Mouse (Mus musculus) MEL (cell line): ENCODE measurements at regions not wholly inside any gene's neighbourhood (a gene's known extent, or its start where the extent isn't known, plus 50 kb on each side); places are given as distances from the start of the nearest gene placed in this dataset.

Experiments
- DNase-seq: peaks from one replicate; pipeline ENCODE4 v3.0.0; 2011; ENCODE audit warnings: low read depth, low spot score
- H3K27ac ChIP-seq: 2 replicates; pipeline ENCODE4 v1.5.1; 2012; ENCODE audit warnings: low read depth, mild to moderate bottlenecking, control low read depth, low read length, moderate library complexity; ENCODE audit not compliant: control insufficient read depth
- H3K27me3 ChIP-seq, 2 experiments: fragments of 150-350 bp in 1 of 2; sonication (generic) in 1 of 2; 2 replicates each; pipeline ENCODE4 v1.6.1; 2012; ENCODE audit warnings: low read length in 2 of 2, mild to moderate bottlenecking in 2 of 2, improper control_type of control experiment in 1 of 2, moderate library complexity in 1 of 2; ENCODE audit not compliant: insufficient read depth in 2 of 2, control insufficient read depth in 1 of 2
- H3K36me3 ChIP-seq, 2 experiments: 2 replicates each; pipeline ENCODE4 v1.6.1; 2012 to 2014; ENCODE audit warnings: low read length in 2 of 2, improper control_type of control experiment in 1 of 2, inconsistent platforms in 1 of 2, mild to moderate bottlenecking in 1 of 2; ENCODE audit not compliant: insufficient read depth in 2 of 2, control insufficient read depth in 1 of 2
- H3K4me1 ChIP-seq, 2 experiments: fragments of 150-350 bp in 1 of 2; sonication (generic) in 1 of 2; 2 replicates each; pipeline ENCODE4 v1.6.1; 2012; ENCODE audit warnings: low read length in 2 of 2, improper control_type of control experiment in 1 of 2, mild to moderate bottlenecking in 1 of 2; ENCODE audit not compliant: insufficient read depth in 2 of 2, control insufficient read depth in 1 of 2
- H3K4me3 ChIP-seq, 2 experiments: fragments of 150-350 bp in 1 of 2; sonication (generic) in 1 of 2; 2 replicates each; pipeline ENCODE4 v1.5.1; 2012; ENCODE audit warnings: low read depth in 2 of 2, low read length in 2 of 2, mild to moderate bottlenecking in 2 of 2, moderate library complexity in 2 of 2, control low read depth in 1 of 2, improper control_type of control experiment in 1 of 2; ENCODE audit not compliant: control insufficient read depth in 1 of 2, insufficient read depth in 1 of 2
- H3K79me2 ChIP-seq: 2 replicates; pipeline ENCODE4 v1.6.1; 2012; ENCODE audit warnings: mild to moderate bottlenecking, low read length, moderate library complexity; ENCODE audit not compliant: control insufficient read depth, poor library complexity, insufficient read depth
- H3K9ac ChIP-seq: 2 replicates; pipeline ENCODE4 v1.6.1; 2012; ENCODE audit warnings: low read depth, mild to moderate bottlenecking, control low read depth, low read length, moderate library complexity; ENCODE audit not compliant: control insufficient read depth, poor library complexity, severe bottlenecking
- H3K9me3 ChIP-seq: fragments of 150-350 bp; sonication (generic); replicated peaks from 2 replicates; pipeline ENCODE4 v1.6.1; 2012; ENCODE audit warnings: mild to moderate bottlenecking, low read length, improper control_type of control experiment, moderate library complexity; ENCODE audit not compliant: insufficient read depth
- BHLHE40 ChIP-seq: IDR thresholded peaks from 2 replicates; pipeline ENCODE4 v1.6.1; 2012; ENCODE audit warnings: low read depth, mild to moderate bottlenecking, inconsistent platforms, low read length, improper control_type of control experiment, borderline replicate concordance
- CTCF ChIP-seq, 3 experiments: IDR thresholded peaks in 2 of 3; conservative IDR thresholded peaks in 1 of 3; 2 replicates each; pipeline ENCODE4 v1.5.1; 2011 to 2012; ENCODE audit warnings: low read length in 3 of 3, low read depth in 2 of 3, mild to moderate bottlenecking in 2 of 3, improper control_type of control experiment in 1 of 3, inconsistent platforms in 1 of 3, mixed read lengths in 1 of 3, moderate library complexity in 1 of 3; ENCODE audit not compliant: control insufficient read depth in 1 of 3, insufficient read depth in 1 of 3, poor library complexity in 1 of 3, severe bottlenecking in 1 of 3
- E2F4 ChIP-seq: IDR thresholded peaks from 2 replicates; pipeline ENCODE4 v1.6.1; 2011; ENCODE audit warnings: low read depth, low read length, improper control_type of control experiment, borderline replicate concordance
- EP300 ChIP-seq, 2 experiments: IDR thresholded peaks; 2 replicates each; pipeline ENCODE4 v1.6.1; 2011; ENCODE audit warnings: improper control_type of control experiment in 2 of 2, low read length in 2 of 2, low read depth in 1 of 2, mild to moderate bottlenecking in 1 of 2
- ETS1 ChIP-seq: IDR thresholded peaks from 2 replicates; pipeline ENCODE4 v1.6.1; 2012; ENCODE audit warnings: low read depth, mild to moderate bottlenecking, inconsistent platforms, low read length, improper control_type of control experiment, moderate library complexity
- GABPA ChIP-seq: IDR thresholded peaks from 2 replicates; pipeline ENCODE4 v1.6.1; 2012; ENCODE audit warnings: low read depth, mild to moderate bottlenecking, inconsistent platforms, low read length, improper control_type of control experiment, moderate library complexity
- GATA1 ChIP-seq: IDR thresholded peaks from 2 replicates; pipeline ENCODE4 v1.6.1; 2011; ENCODE audit warnings: low read depth, low read length, improper control_type of control experiment
- JUND ChIP-seq: IDR thresholded peaks from 2 replicates; pipeline ENCODE4 v1.6.1; 2011; ENCODE audit warnings: low read depth, mild to moderate bottlenecking, improper control_type of control experiment, low read length
- KAT2A ChIP-seq: conservative IDR thresholded peaks from 2 replicates; pipeline ENCODE4 v1.6.1; 2012; ENCODE audit warnings: low read depth, low read length, improper control_type of control experiment, inconsistent platforms
- MAFK ChIP-seq: IDR thresholded peaks from 2 replicates; pipeline ENCODE4 v1.6.1; 2011; ENCODE audit warnings: low read depth, mild to moderate bottlenecking, low read length, improper control_type of control experiment, borderline replicate concordance
- MEF2A ChIP-seq: IDR thresholded peaks from 2 replicates; pipeline ENCODE4 v1.6.1; 2014; ENCODE audit warnings: low read depth, mild to moderate bottlenecking, inconsistent platforms, low read length, improper control_type of control experiment; ENCODE audit not compliant: poor library complexity, insufficient replicate concordance, severe bottlenecking; ENCODE audit errors: extremely low read depth
- MXI1 ChIP-seq: IDR thresholded peaks from 2 replicates; pipeline ENCODE4 v1.6.1; 2011; ENCODE audit warnings: mild to moderate bottlenecking, low read depth, low read length, improper control_type of control experiment
- MYC ChIP-seq: IDR thresholded peaks from 2 replicates; pipeline ENCODE4 v1.6.1; 2011; ENCODE audit warnings: low read depth, mild to moderate bottlenecking, low read length, improper control_type of control experiment, moderate library complexity
- NELFE ChIP-seq: IDR thresholded peaks from 2 replicates; pipeline ENCODE4 v1.6.1; 2011; ENCODE audit warnings: low read depth, low read length, improper control_type of control experiment
- NRF1 ChIP-seq: IDR thresholded peaks from 2 replicates; pipeline ENCODE4 v1.6.1; 2014; ENCODE audit warnings: low read depth, mild to moderate bottlenecking, inconsistent platforms, low read length, improper control_type of control experiment, moderate library complexity; ENCODE audit not compliant: poor library complexity, insufficient read depth, severe bottlenecking
- POLR2A ChIP-seq, 2 experiments: IDR thresholded peaks; 2 replicates each; pipeline ENCODE4 v1.6.1; 2011 to 2012; ENCODE audit warnings: low read length in 2 of 2, mild to moderate bottlenecking in 2 of 2, control low read depth in 1 of 2, improper control_type of control experiment in 1 of 2, low read depth in 1 of 2, moderate library complexity in 1 of 2; ENCODE audit not compliant: control insufficient read depth in 1 of 2, insufficient read depth in 1 of 2, poor library complexity in 1 of 2
- POLR2AphosphoS2 ChIP-seq: IDR thresholded peaks from 2 replicates; pipeline ENCODE4 v1.6.1; 2011; ENCODE audit warnings: low read length, improper control_type of control experiment
- POLR2AphosphoS5 ChIP-seq: IDR thresholded peaks from 2 replicates; pipeline ENCODE4 v1.6.1; 2012; ENCODE audit warnings: low read depth, borderline replicate concordance, mild to moderate bottlenecking, inconsistent platforms, low read length, moderate library complexity, mixed read lengths
- RAD21 ChIP-seq: IDR thresholded peaks from 2 replicates; pipeline ENCODE4 v1.6.1; 2011; ENCODE audit warnings: mild to moderate bottlenecking, low read depth, low read length, improper control_type of control experiment
- RCOR1 ChIP-seq: IDR thresholded peaks from 2 replicates; pipeline ENCODE4 v1.6.1; 2012; ENCODE audit warnings: low read depth, mild to moderate bottlenecking, inconsistent platforms, low read length, improper control_type of control experiment
- TAL1 ChIP-seq: IDR thresholded peaks from 2 replicates; pipeline ENCODE4 v1.6.1; 2012; ENCODE audit warnings: mild to moderate bottlenecking, inconsistent platforms, low read length, moderate library complexity, mixed read lengths
- TBP ChIP-seq: IDR thresholded peaks from 2 replicates; pipeline ENCODE4 v1.8.0; 2011; ENCODE audit warnings: low read depth, low read length, improper control_type of control experiment
- USF2 ChIP-seq, 2 experiments: IDR thresholded peaks; 2 replicates each; pipeline ENCODE4 v1.6.1; 2011 to 2012; ENCODE audit warnings: improper control_type of control experiment in 2 of 2, low read length in 2 of 2, borderline replicate concordance in 1 of 2, inconsistent platforms in 1 of 2, low read depth in 1 of 2, mild to moderate bottlenecking in 1 of 2; ENCODE audit not compliant: insufficient read depth in 1 of 2
- ZKSCAN1 ChIP-seq: IDR thresholded peaks from 2 replicates; pipeline ENCODE4 v1.6.1; 2012; ENCODE audit warnings: low read depth, mild to moderate bottlenecking, inconsistent platforms, low read length, improper control_type of control experiment, moderate library complexity

- no peaks in the 10 kb centered on the region for H3K4me1 ChIP-seq
- no peak overlapping the region for H3K4me3 ChIP-seq
- DNase-seq = no peak
- H3K79me2 ChIP-seq = no peaks in the 10 kb centered on the region
- no peaks in the 10 kb centered on the region for H3K36me3 ChIP-seq
- no peak overlapping the region for H3K27ac ChIP-seq
- H3K9me3 ChIP-seq = no peaks in the 10 kb centered on the region
- TF ChIP-seq ETS1 (no peak), RCOR1 (no peak), TBP (no peak), MYC (no peak), JUND (no peak), POLR2A (IDR thresholded peaks at IDR 0.05; ENCODE audit: control insufficient read depth in 1 of 2, insufficient read depth in 1 of 2, low read depth in 1 of 2, low read length in 2 of 2, poor library complexity in 1 of 2) (no peak), KAT2A (no peak), POLR2AphosphoS2 (no peak), GATA1 (no peak), NRF1 (no peak), NELFE (no peak)
- H3K27me3 ChIP-seq = no peaks in the 10 kb centered on the region
- no peak overlapping the region for H3K9ac ChIP-seq
These were observed 345.3 kb upstream of the Slitrk6 start for GRCm38 (mm10) chr14:111100257-111100656.

- no peak for DNase-seq
- H3K4me1 ChIP-seq = no peaks in the 10 kb centered on the region
- TF ChIP-seq POLR2AphosphoS5 (no peak), NRF1 (no peak), MAFK (no peak), MEF2A (no peak), USF2 (IDR thresholded peaks at IDR 0.05; ENCODE audit: borderline replicate concordance in 1 of 2, insufficient read depth in 1 of 2, low read depth in 1 of 2, low read length in 2 of 2) (no peak), TAL1 (no peak), E2F4 (no peak), MXI1 (no peak), BHLHE40 (no peak), POLR2A (IDR thresholded peaks at IDR 0.05; ENCODE audit: control insufficient read depth in 1 of 2, insufficient read depth in 1 of 2, low read depth in 1 of 2, low read length in 2 of 2, poor library complexity in 1 of 2) (no peak), GATA1 (no peak), RAD21 (no peak), GABPA (no peak), NELFE (no peak), EP300 (IDR thresholded peaks at IDR 0.05; ENCODE audit: low read depth in 1 of 2, low read length in 2 of 2) (no peak), CTCF (IDR thresholded peaks at IDR 0.05 in 2 of 3, conservative IDR thresholded peaks at IDR 0.05 in 1 of 3; ENCODE audit: control insufficient read depth in 1 of 3, insufficient read depth in 1 of 3, low read depth in 2 of 3, low read length in 3 of 3, poor library complexity in 1 of 3, severe bottlenecking in 1 of 3) (no peak), ZKSCAN1 (no peak)
- no peaks in the 10 kb centered on the region for H3K9me3 ChIP-seq
- H3K27ac ChIP-seq = no peak overlapping the region
- H3K9ac ChIP-seq = no peak overlapping the region
- no peaks in the 10 kb centered on the region for H3K27me3 ChIP-seq
- H3K79me2 ChIP-seq = no peaks in the 10 kb centered on the region
- no peak overlapping the region for H3K4me3 ChIP-seq
- no peaks in the 10 kb centered on the region for H3K36me3 ChIP-seq
These were observed 341.3 kb upstream of the Slitrk6 start for GRCm38 (mm10) chr14:111096229-111096628.
